Mouse (Mus musculus): ENCODE data around the gene Thrb.
A peak's percentile ranks its signal among the peaks of the same experiment; 100 is the strongest.

Thrb gene

GRCm38 (mm10) chr14:17659686-17660328 is at the start of gene Thrb:
Gene Thrb (plus strand): TSS chr14:17660261.
- peak; percentile 53 for DNase-seq

GRCm38 (mm10) chr14:17621671-17622070 is 38.4 kb upstream of the Thrb start:
- no peak for DNase-seq

GRCm38 (mm10) chr14:17623936-17624335 is 36.1 kb upstream of the Thrb start:
- DNase-seq, result no peak

- no peak for DNase-seq
These were observed 30.8 kb upstream of the Thrb start for GRCm38 (mm10) chr14:17629215-17629614.

GRCm38 (mm10) chr14:17632887-17633522 is 27.1 kb upstream of the Thrb start:
- DNase-seq, result peak; percentile 37

- no peak for DNase-seq
These were observed 23.1 kb upstream of the Thrb start for GRCm38 (mm10) chr14:17636971-17637370.

GRCm38 (mm10) chr14:17641770-17642169 is 18.3 kb upstream of the Thrb start:
- no peak for DNase-seq

GRCm38 (mm10) chr14:17655084-17655483 is 5.0 kb upstream of the Thrb start:
- no peak for DNase-seq

- peak; percentile 61 for DNase-seq
These were observed 1.0 kb upstream of the Thrb start for GRCm38 (mm10) chr14:17659031-17659430.

GRCm38 (mm10) chr14:17660329-17661099 is 453 bp downstream of the Thrb start:
- DNase-seq, result peak; percentile 61

GRCm38 (mm10) chr14:17661100-17661521 is 1.1 kb downstream of the Thrb start:
- DNase-seq, result peak; percentile 16

- no peak for DNase-seq
These were observed 2.0 kb downstream of the Thrb start for GRCm38 (mm10) chr14:17662087-17662486.

GRCm38 (mm10) chr14:17674335-17674734 is 14.3 kb downstream of the Thrb start:
- DNase-seq, result no peak

GRCm38 (mm10) chr14:17675214-17675613 is 15.2 kb downstream of the Thrb start:
- DNase-seq, result no peak

GRCm38 (mm10) chr14:17681479-17681878 is 21.4 kb downstream of the Thrb start:
- DNase-seq, result no peak

GRCm38 (mm10) chr14:17684881-17685280 is 24.8 kb downstream of the Thrb start:
- no peak for DNase-seq

- DNase-seq, result no peak
These were observed 25.4 kb downstream of the Thrb start for GRCm38 (mm10) chr14:17685491-17685890.

- no peak for DNase-seq
These were observed 26.9 kb downstream of the Thrb start for GRCm38 (mm10) chr14:17686939-17687338.

GRCm38 (mm10) chr14:17691246-17691645 is 31.2 kb downstream of the Thrb start:
- DNase-seq, result no peak

GRCm38 (mm10) chr14:17695526-17695925 is 35.5 kb downstream of the Thrb start:
- no peak for DNase-seq

- DNase-seq, result no peak
These were observed 38.0 kb downstream of the Thrb start for GRCm38 (mm10) chr14:17697920-17698632.

- DNase-seq, result no peak
These were observed 40.2 kb downstream of the Thrb start for GRCm38 (mm10) chr14:17700228-17700627.

GRCm38 (mm10) chr14:17713297-17713904 is 53.3 kb downstream of the Thrb start:
- no peak for DNase-seq

Measured in thymus, postnatal 25 days (tissue).